ENCODE assay signal across 8 mouse cellular contexts in genomic region chr8:31033281-31033680, GRCm38 (mm10).
A peak's percentile ranks its signal among the peaks of the same experiment; 100 is the strongest.
DNase-seq lines count a peak whose midpoint lies in the region; ATAC-seq and TF ChIP-seq lines count a peak whose summit lies in the region.

No protein-coding gene starts in this region.

- WGBS in forebrain, embryonic 16.5 days, result under 1% methylated on average over 13 of the region's 13 CpGs
- WGBS in liver, postnatal 0 days (ENCODE audit: insufficient replicate concordance), result 4% methylated on average over 13 of the region's 13 CpGs
- WGBS in neural tube, embryonic 13.5 days, result 3% methylated on average over 13 of the region's 13 CpGs

- TF ChIP-seq CTCF in E14TG2a.4 (conservative IDR thresholded peaks at IDR 0.05; ENCODE audit: low read length), result peak; percentile 100
- TF ChIP-seq CTCF in liver, postnatal 0 days (IDR thresholded peaks at IDR 0.05; ENCODE audit: low read depth), result peak; percentile 95

- no peaks in the 10 kb centered on the region for H3K36me3 ChIP-seq in E14TG2a.4 (ENCODE audit: insufficient read depth, low read length)
- H3K36me3 ChIP-seq in forebrain, embryonic 16.5 days (ENCODE audit: control insufficient read depth, insufficient read depth), result no peaks in the 10 kb centered on the region
- no peaks in the 10 kb centered on the region for H3K36me3 ChIP-seq in liver, postnatal 0 days (replicated peaks; ENCODE audit: insufficient read depth, low read length)
- H3K36me3 ChIP-seq in neural tube, embryonic 13.5 days, result no peaks in the 10 kb centered on the region

- TF ChIP-seq EP300 in liver, postnatal 0 days (IDR thresholded peaks at IDR 0.05; ENCODE audit: low read depth), result no peak

- H3K27ac ChIP-seq in forebrain, embryonic 16.5 days (ENCODE audit: low read length), result peak overlapping the region; percentile 76
- no peak overlapping the region for H3K27ac ChIP-seq in liver, postnatal 0 days (ENCODE audit: low read depth)
- peak overlapping the region; percentile 77 for H3K27ac ChIP-seq in neural tube, embryonic 13.5 days (replicated peaks)

- H3K9ac ChIP-seq in forebrain, embryonic 16.5 days (replicated peaks; ENCODE audit: low read depth, low read length), result peak overlapping the region; percentile 54
- H3K9ac ChIP-seq in liver, postnatal 0 days (replicated peaks), result no peak overlapping the region
- H3K9ac ChIP-seq in neural tube, embryonic 13.5 days, result peak overlapping the region; percentile 63

- peaks cover 5% of the 10 kb centered on the region; the same call in 1 of the 2 replicates for H3K9me3 ChIP-seq in E14TG2a.4 (ENCODE audit: low read length)
- H3K9me3 ChIP-seq in forebrain, embryonic 16.5 days (ENCODE audit: control insufficient read depth, low read length), result no peaks in the 10 kb centered on the region
- no peaks in the 10 kb centered on the region for H3K9me3 ChIP-seq in liver, postnatal 0 days (ENCODE audit: low read length)
- no peaks in the 10 kb centered on the region for H3K9me3 ChIP-seq in neural tube, embryonic 13.5 days

- peaks cover 5% of the 10 kb centered on the region; the same call in 1 of the 2 replicates for H3K27me3 ChIP-seq in E14TG2a.4 (ENCODE audit: insufficient read depth, low read length)
- no peaks in the 10 kb centered on the region; the same call in 1 of the 2 replicates for H3K27me3 ChIP-seq in forebrain, embryonic 16.5 days (replicated peaks; ENCODE audit: control insufficient read depth, insufficient read depth, low read length)
- H3K27me3 ChIP-seq in liver, postnatal 0 days (ENCODE audit: insufficient read depth, low read length), result no peaks in the 10 kb centered on the region
- H3K27me3 ChIP-seq in neural tube, embryonic 13.5 days, result no peaks in the 10 kb centered on the region

- peaks cover 12% of the 10 kb centered on the region for H3K4me1 ChIP-seq in E14TG2a.4 (replicated peaks; ENCODE audit: low read depth, low read length)
- H3K4me1 ChIP-seq in forebrain, embryonic 16.5 days (replicated peaks; ENCODE audit: control insufficient read depth, insufficient read depth, low read length), result peaks cover 9% of the 10 kb centered on the region
- H3K4me1 ChIP-seq in liver, postnatal 0 days (ENCODE audit: insufficient read depth), result no peaks in the 10 kb centered on the region; the same call in 1 of the 2 replicates
- H3K4me1 ChIP-seq in neural tube, embryonic 13.5 days (replicated peaks), result peaks cover 18% of the 10 kb centered on the region; the same call in 1 of the 2 replicates

- no peak overlapping the region for H3K4me3 ChIP-seq in E14TG2a.4 (replicated peaks; ENCODE audit: low read length)
- peak overlapping the region; percentile 47 for H3K4me3 ChIP-seq in forebrain, embryonic 16.5 days (replicated peaks; ENCODE audit: low read length)
- H3K4me3 ChIP-seq in liver, postnatal 0 days (ENCODE audit: low read depth, low read length), result peak overlapping the region; percentile 18; the same call in 1 of the 2 replicates
- H3K4me3 ChIP-seq in neural tube, embryonic 13.5 days, result peak overlapping the region; percentile 34

- peak; percentile 83 for DNase-seq in cerebellum, adult 11 months
- peak; percentile 37 for DNase-seq in heart, postnatal 25 days (ENCODE audit: low spot score)
- peak; percentile 93 for DNase-seq in layer of hippocampus, adult 11-12 months (ENCODE audit: low spot score)
- peak; percentile 87 for DNase-seq in liver, postnatal 0 days
- peak; percentile 82 for DNase-seq in telencephalon, adult 2 months (ENCODE audit: low read depth, low spot score)

- H3K4me2 ChIP-seq in forebrain, embryonic 16.5 days (ENCODE audit: low read length), result peak overlapping the region; percentile 57
- H3K4me2 ChIP-seq in liver, postnatal 0 days (ENCODE audit: low read depth, low read length), result peak overlapping the region; percentile 59
- peak overlapping the region; percentile 60 for H3K4me2 ChIP-seq in neural tube, embryonic 13.5 days

- ATAC-seq in forebrain, embryonic 16.5 days, result peak; percentile 63
- ATAC-seq in liver, postnatal 0 days, result no peak; the same call in 1 of the 2 replicates
- peak; percentile 51; the same call in 1 of the 2 replicates for ATAC-seq in neural tube, embryonic 13.5 days (ENCODE audit: low read depth)

- intact Hi-C loops in heart, postnatal 25 days (cut with DNase I), result loop anchor here (2.0 kb wide), 1 partner anchor 192 kb away; no protein-coding TSS in a partner anchor

Comparison
In these comparisons a context has a peak if more than half of its experiments do, and no peak if none do; other contexts are left out.
1. DNase-seq: peak in every context shown above with its lines; median percentile 93 in layer of hippocampus, adult 11-12 months; 87 in liver, postnatal 0 days; 83 in cerebellum, adult 11 months; 82 in telencephalon, adult 2 months; 37 in heart, postnatal 25 days.